Mouse (Mus musculus): Measurements from ENCODE around the gene Ccdc58.
"Not testable (repeated sequence)": the region's sequence is repeated elsewhere in the genome, so short reads cannot be mapped to it uniquely, and the experiment has no call there.

Gene Ccdc58

GRCm38 (mm10) chr16:36071450-36072379 lies at the start of gene Ccdc58, which contains the start of gene Fam162a:
Gene Ccdc58 (plus strand): TSS chr16:36071685.
Gene Fam162a (minus strand): TSS chr16:36071594.
- in situ Hi-C loops (cut with MboI; ENCODE audit: unreplicated experiment in 2 of 2), result loop anchor here in 1 of 2 experiments (5.0 kb wide), 1 partner anchor 199 kb away; the partner anchor contains the start of gene Parp14

GRCm38 (mm10) chr16:36028120-36028519 lies 43.4 kb upstream of the Ccdc58 start:
- in situ Hi-C loops (cut with MboI; ENCODE audit: unreplicated experiment in 2 of 2), result not testable (repeated sequence)

- in situ Hi-C loops (cut with MboI; ENCODE audit: unreplicated experiment in 2 of 2), result no loop called here
Measured at GRCm38 (mm10) chr16:36040640-36041624, 30.6 kb upstream of the Ccdc58 start, which contains the start of gene Wdr5b. Gene Wdr5b (plus strand): TSS chr16:36041190.

- in situ Hi-C loops (cut with MboI; ENCODE audit: unreplicated experiment in 2 of 2), result no loop called here
Measured at GRCm38 (mm10) chr16:36041625-36042020, 29.9 kb upstream of the Ccdc58 start.

- in situ Hi-C loops (cut with MboI; ENCODE audit: unreplicated experiment in 2 of 2), result no loop called here
Measured at GRCm38 (mm10) chr16:36043073-36043472, 28.4 kb upstream of the Ccdc58 start.

- in situ Hi-C loops (cut with MboI; ENCODE audit: unreplicated experiment in 2 of 2), result no loop called here
Measured at GRCm38 (mm10) chr16:36043964-36044363, 27.5 kb upstream of the Ccdc58 start.

GRCm38 (mm10) chr16:36047538-36047937 lies 23.9 kb upstream of the Ccdc58 start:
- in situ Hi-C loops (cut with MboI; ENCODE audit: unreplicated experiment in 2 of 2), result no loop called here

GRCm38 (mm10) chr16:36051491-36051890 lies 20.0 kb upstream of the Ccdc58 start:
- in situ Hi-C loops (cut with MboI; ENCODE audit: unreplicated experiment in 2 of 2), result no loop called here

GRCm38 (mm10) chr16:36053524-36054275 lies 17.8 kb upstream of the Ccdc58 start:
- in situ Hi-C loops (cut with MboI; ENCODE audit: unreplicated experiment in 2 of 2), result no loop called here

GRCm38 (mm10) chr16:36054920-36055319 lies 16.6 kb upstream of the Ccdc58 start:
- in situ Hi-C loops (cut with MboI; ENCODE audit: unreplicated experiment in 2 of 2), result no loop called here

GRCm38 (mm10) chr16:36056416-36056815 lies 15.1 kb upstream of the Ccdc58 start:
- in situ Hi-C loops (cut with MboI; ENCODE audit: unreplicated experiment in 2 of 2), result no loop called here

- in situ Hi-C loops (cut with MboI; ENCODE audit: unreplicated experiment in 2 of 2), result no loop called here
Measured at GRCm38 (mm10) chr16:36057933-36058475, 13.5 kb upstream of the Ccdc58 start.

- in situ Hi-C loops (cut with MboI; ENCODE audit: unreplicated experiment in 2 of 2), result loop anchor here in 1 of 2 experiments (10.0 kb wide), 1 partner anchor 188 kb away; the partner anchor contains the start of gene Parp14
Measured at GRCm38 (mm10) chr16:36062534-36062933, 9.0 kb upstream of the Ccdc58 start.

- in situ Hi-C loops (cut with MboI; ENCODE audit: unreplicated experiment in 2 of 2), result loop anchor here in 1 of 2 experiments (10.0 kb wide), 1 partner anchor 189 kb away; the partner anchor contains the start of gene Parp14
Measured at GRCm38 (mm10) chr16:36063315-36063714, 8.2 kb upstream of the Ccdc58 start.

- in situ Hi-C loops (cut with MboI; ENCODE audit: unreplicated experiment in 2 of 2), result loop anchor here in 1 of 2 experiments (10.0 kb wide), 1 partner anchor 190 kb away; the partner anchor contains the start of gene Parp14
Measured at GRCm38 (mm10) chr16:36064904-36065303, 6.6 kb upstream of the Ccdc58 start.

GRCm38 (mm10) chr16:36067694-36068093 lies 3.8 kb upstream of the Ccdc58 start:
- in situ Hi-C loops (cut with MboI; ENCODE audit: unreplicated experiment in 2 of 2), result loop anchor here in 1 of 2 experiments (10.0 kb wide), 1 partner anchor 193 kb away; the partner anchor contains the start of gene Parp14

- in situ Hi-C loops (cut with MboI; ENCODE audit: unreplicated experiment in 2 of 2), result loop anchor here in 1 of 2 experiments (10.0 kb wide), 1 partner anchor 194 kb away; the partner anchor contains the start of gene Parp14
Measured at GRCm38 (mm10) chr16:36068356-36068755, 3.1 kb upstream of the Ccdc58 start.

GRCm38 (mm10) chr16:36069819-36070575 lies 1.5 kb upstream of the Ccdc58 start:
- in situ Hi-C loops (cut with MboI; ENCODE audit: unreplicated experiment in 2 of 2), result loop anchor here (5.0 to 10.0 kb wide), 2 partner anchors 195 to 198 kb away; partner anchors contain the start of gene Parp14 (in 2 of the 2)

Measured in v-Abl transformed pro-B cells (cell line).